ENCODE assay signal across 8 mouse cellular contexts in genomic region chr9:107230991-107231538, GRCm38 (mm10). TPM values are rescaled to one million over a fixed set of nuclear protein-coding genes. Genes with fewer than 3 reads are reported as not detected.
A peak's percentile ranks its signal among the peaks of the same experiment; 100 is the strongest.
DNase-seq lines count a peak whose midpoint lies in the region; ATAC-seq lines count a peak whose summit lies in the region.

No protein-coding gene starts in this region.

- no peaks in the 10 kb centered on the region for H3K9me3 ChIP-seq in forebrain, embryonic 16.5 days (ENCODE audit: control insufficient read depth, low read length)
- H3K9me3 ChIP-seq in midbrain, embryonic 15.5 days: no peaks in the 10 kb centered on the region

- H3K4me2 ChIP-seq in forebrain, embryonic 16.5 days (ENCODE audit: low read length): peak overlapping the region; percentile 84
- peak overlapping the region; percentile 70 for H3K4me2 ChIP-seq in midbrain, embryonic 15.5 days

- H3K4me3 ChIP-seq in forebrain, embryonic 16.5 days (replicated peaks; ENCODE audit: low read length): peak overlapping the region; percentile 88
- peak overlapping the region; percentile 100 for H3K4me3 ChIP-seq in midbrain, embryonic 15.5 days

- H3K27ac ChIP-seq in forebrain, embryonic 16.5 days (ENCODE audit: low read length): peak overlapping the region; percentile 94
- peak overlapping the region; percentile 96 for H3K27ac ChIP-seq in midbrain, embryonic 15.5 days

- peak; percentile 38 to 46 for DNase-seq in adrenal gland, adult 18-20 months (ENCODE audit: low spot score in 2 of 2)
- DNase-seq in adrenal gland, adult 8-10 months: no peak
- DNase-seq in thymus, postnatal 14 days: peak; percentile 31
- DNase-seq in thymus, adult 18-20 months: no peak
- peak; percentile 57 to 66 for DNase-seq in layer of hippocampus, postnatal 14 days (ENCODE audit: low spot score in 2 of 2)
- peak; percentile 11 for DNase-seq in thymus, postnatal 25 days

- peak; percentile 88 for ATAC-seq in forebrain, embryonic 16.5 days
- ATAC-seq in midbrain, embryonic 15.5 days (replicated peaks): peak; percentile 88

- H3K36me3 ChIP-seq in forebrain, embryonic 16.5 days (ENCODE audit: control insufficient read depth, insufficient read depth): no peaks in the 10 kb centered on the region
- no peaks in the 10 kb centered on the region for H3K36me3 ChIP-seq in midbrain, embryonic 15.5 days (replicated peaks)

- H3K9ac ChIP-seq in forebrain, embryonic 16.5 days (replicated peaks; ENCODE audit: low read depth, low read length): peak overlapping the region; percentile 93
- H3K9ac ChIP-seq in midbrain, embryonic 15.5 days: peak overlapping the region; percentile 99

- peaks cover 14% of the 10 kb centered on the region for H3K27me3 ChIP-seq in forebrain, embryonic 16.5 days (replicated peaks; ENCODE audit: control insufficient read depth, insufficient read depth, low read length)
- peaks cover 29% of the 10 kb centered on the region for H3K27me3 ChIP-seq in midbrain, embryonic 15.5 days (replicated peaks)

- peaks cover 7% of the 10 kb centered on the region for H3K4me1 ChIP-seq in forebrain, embryonic 16.5 days (replicated peaks; ENCODE audit: control insufficient read depth, insufficient read depth, low read length)
- H3K4me1 ChIP-seq in midbrain, embryonic 15.5 days: peaks cover 16% of the 10 kb centered on the region

- WGBS in forebrain, embryonic 16.5 days: under 1% methylated on average over 31 of the region's 50 CpGs
- 2% methylated on average over 45 of the region's 50 CpGs for WGBS in midbrain, embryonic 15.5 days

RNA-seq across cellular contexts. Expression of gene Dock3, which starts 0.6 kb away (rescaled TPM):
- total RNA-seq in adrenal gland, adult 18-20 months (2021): 1 to 10 TPM; 3.1 to 3.7 TPM
- total RNA-seq in adrenal gland, adult 8-10 months (2022): 10 to 100 TPM in 2 of 4 experiments, 1 to 10 TPM in 2; 6.1 to 14.8 (median 10.0) TPM
- polyA plus RNA-seq in forebrain, embryonic 16.5 days (2015; fragmentation: Nextera tagmentation; extraction: Ambion mirVana): 23.2 and 23.6 TPM in 2 replicates
- total RNA-seq in layer of hippocampus, postnatal 14 days (2021): 10 to 100 TPM; 81.4 to 94.1 TPM
- polyA plus RNA-seq in midbrain, embryonic 15.5 days (2015; fragmentation: Nextera tagmentation; extraction: Ambion mirVana): 23.4 and 24.4 TPM in 2 replicates

RNA-seq across cellular contexts. Expression of gene Mapkapk3, which starts 58.6 kb away (rescaled TPM):
- 10 to 100 TPM; 42.8 to 55.6 TPM for total RNA-seq in adrenal gland, adult 18-20 months (2021)
- total RNA-seq in adrenal gland, adult 8-10 months (2022): 10 to 100 TPM; 32.7 to 41.4 (median 34.9) TPM
- polyA plus RNA-seq in forebrain, embryonic 16.5 days (2015; fragmentation: Nextera tagmentation; extraction: Ambion mirVana): 1.4 and 1.7 TPM in 2 replicates
- 1 to 10 TPM; 2.0 to 3.1 TPM for total RNA-seq in layer of hippocampus, postnatal 14 days (2021)
- 2.2 TPM in 2 replicates for polyA plus RNA-seq in midbrain, embryonic 15.5 days (2015; fragmentation: Nextera tagmentation; extraction: Ambion mirVana)

Comparison
In these comparisons a context has a peak if more than half of its experiments do, and no peak if none do; other contexts are left out.
1. DNase-seq: peak in adrenal gland, adult 18-20 months (2 of 2), thymus, postnatal 14 days (single experiment), layer of hippocampus, postnatal 14 days (2 of 2) and thymus, postnatal 25 days (single experiment); none in adrenal gland, adult 8-10 months (single experiment) and thymus, adult 18-20 months (0 of 2).
2. RNA of gene Dock3, which starts 0.6 kb away (total RNA-seq): 81.4 to 94.1 TPM in layer of hippocampus, postnatal 14 days; 6.1 to 14.8 TPM in adrenal gland, adult 8-10 months and 3.1 to 3.7 TPM in adrenal gland, adult 18-20 months; every median in the first group is over 4 times any median in the second.
3. RNA of gene Mapkapk3, which starts 58.6 kb away (total RNA-seq): 42.8 to 55.6 TPM in adrenal gland, adult 18-20 months and 32.7 to 41.4 TPM in adrenal gland, adult 8-10 months; 2.0 to 3.1 TPM in layer of hippocampus, postnatal 14 days; every median in the first group is over 4 times any median in the second.